Mouse (Mus musculus): Measurements from ENCODE around the gene Mgam.
"Not testable (repeated sequence)": the region's sequence is repeated elsewhere in the genome, so short reads cannot be mapped to it uniquely, and the experiment has no call there.

Mgam gene

DNA sequence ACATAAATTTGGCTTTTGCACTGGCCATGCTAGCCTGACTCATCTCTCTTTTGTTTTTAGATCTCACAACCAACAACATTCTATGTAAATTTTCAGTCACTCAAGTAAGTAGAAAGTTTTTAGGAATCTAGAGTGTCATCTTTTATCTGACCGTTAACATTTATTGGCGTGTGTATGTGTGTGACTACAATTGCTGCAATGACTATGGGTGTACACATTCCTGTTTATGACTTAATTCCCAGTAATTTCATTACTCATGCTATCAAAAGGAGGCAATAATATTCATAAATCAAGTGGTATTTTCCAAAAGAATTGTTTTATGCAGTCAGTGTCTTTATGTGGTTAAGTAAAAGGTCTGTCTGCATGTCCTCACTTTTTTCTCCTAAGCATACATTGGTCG, 110.9 kb downstream of the Mgam start:
- CTCF ChIA-PET: no interaction called here

DNA sequence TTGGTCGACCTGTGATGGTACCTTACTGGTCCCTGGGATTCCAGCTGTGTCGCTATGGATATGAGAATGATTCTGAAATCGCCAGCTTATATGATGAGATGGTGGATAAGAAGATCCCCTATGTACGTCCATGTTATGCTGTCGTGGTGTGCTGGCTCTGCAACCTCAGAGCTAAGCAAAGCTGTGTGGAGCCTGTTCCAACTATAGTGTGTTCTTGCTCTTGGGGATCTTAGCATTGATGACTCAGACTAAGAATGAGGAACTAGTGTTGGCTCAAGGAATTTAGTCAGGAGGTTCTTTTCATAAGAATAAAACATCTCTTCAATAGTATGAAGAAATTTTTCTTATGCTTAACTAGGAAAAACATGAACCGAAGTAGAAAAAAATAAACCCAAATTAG, 120.4 kb downstream of the Mgam start:
- CTCF ChIA-PET: not testable (repeated sequence)

DNA sequence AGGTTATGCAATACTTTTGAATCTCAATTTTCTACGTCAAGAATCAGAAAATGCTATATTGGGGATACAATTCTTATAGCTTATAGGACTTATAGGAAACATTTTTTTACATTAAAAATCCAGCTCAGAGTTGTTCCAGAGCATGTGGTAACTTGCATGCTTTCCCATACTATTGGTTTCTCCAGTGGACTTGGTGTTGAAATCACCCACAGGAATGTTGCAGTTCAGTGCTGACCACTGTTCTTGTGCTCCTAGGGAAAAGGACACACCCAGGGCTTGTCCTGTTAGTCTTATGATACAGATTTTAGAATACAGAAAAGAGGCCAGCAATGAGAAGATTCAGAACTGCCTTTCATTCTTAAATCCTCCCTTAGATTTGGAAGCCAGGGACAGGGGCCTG, 127.3 kb downstream of the Mgam start:
- CTCF ChIA-PET: no interaction called here

DNA sequence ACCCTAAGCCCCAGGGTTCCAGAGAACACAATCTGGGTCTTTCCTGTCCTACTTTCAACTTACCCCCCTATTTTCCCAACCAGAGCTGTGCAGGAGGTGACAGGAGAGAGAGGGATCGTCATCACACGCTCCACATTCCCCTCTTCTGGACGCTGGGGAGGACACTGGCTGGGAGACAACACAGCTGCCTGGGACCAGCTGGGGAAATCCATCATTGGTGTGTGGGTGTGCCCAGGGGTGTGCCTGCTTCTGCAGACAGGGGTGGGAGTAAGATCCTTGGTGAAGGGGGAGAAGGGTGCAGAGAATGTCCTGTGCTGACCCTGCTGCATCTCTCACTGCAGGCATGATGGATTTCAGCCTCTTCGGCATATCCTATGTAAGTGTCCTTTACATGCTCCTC, 128.7 kb downstream of the Mgam start:
- CTCF ChIA-PET: not testable (repeated sequence)

DNA sequence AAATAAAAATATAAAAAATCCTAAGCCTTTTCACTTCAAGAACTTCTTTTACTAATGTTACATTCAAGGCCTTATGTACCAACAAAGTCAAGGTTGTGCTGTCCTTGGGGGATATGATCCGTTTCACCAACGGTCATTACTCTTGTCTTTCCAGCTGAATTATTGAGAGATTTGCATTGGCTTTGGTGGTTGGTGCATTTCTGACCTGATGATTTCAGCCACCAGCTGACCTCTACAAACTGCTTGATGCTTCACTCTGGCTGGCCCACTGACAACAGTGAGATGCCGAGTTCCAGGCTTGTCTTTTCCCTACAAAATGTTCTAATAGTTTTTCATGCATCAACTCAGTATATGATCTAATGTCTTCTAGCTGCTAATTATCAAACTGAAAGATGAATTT, 146.0 kb downstream of the Mgam start:
- CTCF ChIA-PET: no interaction called here

DNA sequence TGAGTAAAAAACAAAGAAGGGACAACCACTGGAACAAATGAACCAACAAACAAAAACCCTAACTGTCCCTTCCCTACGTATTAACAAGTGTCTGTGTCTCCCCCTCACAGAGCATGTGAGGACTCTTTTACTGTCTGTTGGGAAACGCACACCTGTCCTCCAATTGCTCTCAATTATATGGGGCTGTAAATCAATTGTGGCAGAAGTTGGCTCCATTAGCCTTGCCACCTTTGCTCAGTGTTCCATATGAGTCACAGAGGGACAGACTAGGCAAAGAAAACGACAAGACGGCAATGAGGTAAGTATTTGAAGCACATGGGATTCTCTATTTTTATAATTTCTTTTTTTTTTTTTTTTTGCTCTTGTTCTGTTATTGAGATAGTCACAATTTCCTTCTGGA, 149.8 kb downstream of the Mgam start:
- CTCF ChIA-PET: no interaction called here

DNA sequence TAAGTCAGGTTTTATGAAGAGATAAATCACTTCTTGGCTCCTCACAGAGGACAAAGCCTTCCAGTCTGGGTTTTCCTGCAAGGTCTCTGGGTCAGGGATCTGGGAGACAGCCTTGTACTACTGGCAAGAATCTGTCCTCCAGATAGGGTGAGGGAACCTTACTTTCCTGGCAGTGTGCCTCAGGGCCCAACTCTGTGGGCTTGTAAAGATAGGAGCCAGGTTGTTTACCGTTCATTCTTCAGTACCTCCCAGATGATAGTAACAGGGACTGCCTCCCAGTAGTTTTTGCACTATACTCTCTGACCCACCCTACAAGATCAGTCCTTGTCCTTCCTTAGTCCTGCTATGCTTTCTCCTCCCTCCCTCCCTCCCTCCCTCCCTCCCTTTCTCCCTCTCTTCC, 155.0 kb downstream of the Mgam start:
- CTCF ChIA-PET: no interaction called here

DNA sequence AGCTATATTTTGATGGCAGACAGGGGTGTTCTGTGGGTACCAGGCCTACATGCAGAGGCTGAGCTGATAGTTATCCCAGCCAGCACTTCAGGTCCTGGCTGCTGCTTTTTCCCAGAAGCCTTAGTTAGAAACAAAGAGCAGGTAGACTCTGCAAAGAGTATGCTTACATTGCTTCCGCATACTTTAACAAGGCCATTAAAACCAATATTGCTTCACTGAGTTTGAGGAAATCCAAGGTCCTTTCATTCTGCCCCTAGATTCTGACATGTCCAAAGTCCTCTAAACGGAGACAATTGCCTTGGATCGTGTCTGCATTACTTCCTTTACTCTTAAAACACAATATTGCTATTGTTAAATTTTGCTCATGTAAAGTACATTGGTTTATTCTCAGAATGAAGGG, 155.7 kb downstream of the Mgam start:
- CTCF ChIA-PET: no interaction called here

DNA sequence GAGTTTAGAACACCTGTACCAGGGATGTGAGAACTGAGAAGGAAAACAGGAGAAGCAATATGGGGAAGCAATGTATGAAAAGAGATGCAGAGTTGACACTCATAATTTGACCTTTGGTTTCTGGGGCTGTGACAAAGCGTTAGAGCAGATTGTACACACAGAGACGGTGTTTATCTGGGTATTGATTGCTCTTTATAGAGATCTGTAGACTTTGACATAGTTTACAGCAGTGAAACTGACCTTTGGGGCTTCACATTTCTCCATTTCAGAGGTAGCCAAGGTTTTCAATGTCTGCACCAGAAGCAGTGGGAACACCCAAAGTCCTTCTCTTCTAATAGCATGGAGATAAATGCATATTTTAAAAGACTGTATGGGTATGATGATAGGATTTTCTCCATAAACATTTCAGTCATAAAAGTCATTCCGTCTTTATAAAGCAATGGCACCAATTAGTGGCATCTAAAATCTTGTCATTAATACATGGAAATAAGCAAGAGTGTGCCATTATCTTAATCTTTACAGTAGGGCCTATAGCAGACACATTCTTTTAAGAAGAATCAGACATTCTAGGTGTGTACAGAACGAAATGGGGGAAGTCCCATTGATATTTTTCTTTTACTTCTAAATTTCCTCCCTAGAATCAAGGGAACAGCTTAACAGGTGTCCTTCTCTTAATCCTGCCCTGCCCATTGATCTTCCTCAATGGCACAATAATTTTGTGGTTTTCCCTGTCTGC, 166.6 kb downstream of the Mgam start:
- CTCF ChIA-PET: no interaction called here

DNA sequence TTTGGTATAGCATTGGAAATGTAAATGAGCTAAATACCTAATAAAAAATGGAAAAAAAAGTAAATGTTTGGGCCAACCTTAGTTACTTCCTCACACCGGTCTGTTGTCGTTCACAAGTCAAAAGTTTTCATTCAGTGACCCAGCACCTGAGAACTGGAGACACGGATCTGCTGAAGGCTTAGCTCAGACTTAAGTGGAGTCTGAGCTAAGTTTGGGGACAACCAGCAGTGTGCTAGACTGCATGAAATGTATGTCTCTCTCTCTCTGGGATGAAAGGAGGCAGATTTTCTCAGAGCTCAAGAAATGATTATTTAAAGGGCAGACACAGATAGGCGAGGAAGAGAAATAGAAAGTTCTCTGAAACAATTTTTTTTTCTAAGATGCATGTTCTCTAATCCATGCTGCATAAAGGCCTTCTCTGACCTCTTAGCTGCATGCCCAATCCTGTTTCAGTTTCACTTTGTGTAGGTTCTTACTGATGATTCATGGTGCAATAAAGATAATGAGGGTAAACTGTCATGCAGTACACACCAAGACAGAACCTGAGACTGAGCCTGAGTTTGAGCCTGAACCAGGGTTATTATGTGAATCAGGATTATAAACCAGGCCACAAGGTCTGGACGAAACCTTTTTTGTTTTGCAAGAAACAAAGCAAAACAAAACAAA, 189.7 kb downstream of the Mgam start:
- CTCF ChIA-PET: no interaction called here
